Mouse (Mus musculus) left cerebral cortex, postnatal 4 days (tissue): ENCODE measurements at regions not wholly inside any gene's neighbourhood (a gene's known extent, or its start where the extent isn't known, plus 50 kb on each side); places are given as distances from the start of the nearest gene placed in this dataset.
"Not testable (repeated sequence)": the region's sequence is repeated elsewhere in the genome, so short reads cannot be mapped to it uniquely, and the experiment has no call there.

Experiments used
- DNase-seq: peaks from one replicate; pipeline ENCODE4 v3.0.0-alpha.2; 2022
- intact Hi-C: fragments of 180-260 bp; cut with DNase I; formaldehyde crosslinking; loops from one replicate; pipeline ENCODE4 v1.15.1; 2025

DNA sequence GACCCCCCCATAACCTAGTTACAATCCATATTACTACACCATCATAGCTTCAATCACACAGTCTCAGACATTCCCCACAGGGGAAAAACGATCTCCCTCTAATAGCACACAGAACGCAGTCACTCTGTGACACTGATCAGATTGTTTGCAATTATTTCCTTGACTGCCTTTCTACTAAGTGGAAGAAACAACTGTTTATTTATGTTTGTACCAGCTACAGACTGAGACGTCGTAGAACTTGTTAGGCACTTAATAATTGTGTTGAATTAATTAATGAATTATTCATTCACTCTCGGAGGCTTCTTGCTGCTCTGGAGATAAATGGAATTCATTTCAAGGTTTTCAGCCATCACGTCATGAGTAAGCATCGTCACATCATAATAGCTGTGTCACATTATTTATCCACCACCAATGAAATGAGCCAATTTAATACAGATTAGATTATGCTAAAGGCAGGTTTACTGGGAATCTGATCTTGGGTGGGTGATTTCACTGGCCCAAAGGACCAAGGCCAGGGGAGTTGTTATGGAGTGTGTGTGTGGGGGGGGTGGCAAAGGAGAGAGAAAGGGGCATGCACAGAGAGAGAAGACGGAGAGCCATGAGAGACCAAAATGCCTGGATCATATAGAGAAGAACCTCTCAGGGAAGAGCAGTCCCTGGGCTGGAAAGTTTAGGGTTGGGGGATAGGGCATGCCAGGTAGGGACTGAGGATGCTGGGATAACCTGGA, 355.7 kb upstream of the Zwint start:
- DNase-seq, result no peak
- intact Hi-C loops, result no loop called here

- DNase-seq, intact Hi-C loops: not testable (repeated sequence)
Measured at GRCm38 (mm10) chr10:72309045-72309444, 345.6 kb upstream of the Zwint start.

- intact Hi-C loops, result no loop called here
- no peak for DNase-seq
Measured at GRCm38 (mm10) chr10:72318308-72318707, 336.3 kb upstream of the Zwint start.

DNA sequence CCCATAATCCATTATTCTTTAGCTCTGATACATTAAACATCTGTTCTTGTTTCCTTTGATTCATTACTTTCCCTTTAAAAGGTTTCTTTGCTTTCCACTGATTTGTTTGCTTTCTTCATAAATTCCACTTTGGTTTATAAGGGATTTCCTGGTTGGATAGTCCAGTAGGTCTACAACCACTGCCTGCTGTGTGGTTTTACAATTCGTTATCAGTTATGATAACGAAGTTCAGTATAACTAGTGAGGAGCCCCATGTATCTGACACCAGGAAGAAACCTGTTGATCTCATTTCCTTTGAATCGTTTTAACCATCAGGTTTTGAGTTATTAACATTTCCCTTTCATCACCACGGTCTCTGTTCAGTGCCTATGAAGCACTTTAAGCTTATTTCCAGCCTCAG, 334.3 kb upstream of the Zwint start:
- intact Hi-C loops, result no loop called here
- DNase-seq, result no peak

GRCm38 (mm10) chr10:72326624-72327023, 328.0 kb upstream of the Zwint start:
- peak; percentile 38 for DNase-seq
- intact Hi-C loops, result no loop called here

DNA sequence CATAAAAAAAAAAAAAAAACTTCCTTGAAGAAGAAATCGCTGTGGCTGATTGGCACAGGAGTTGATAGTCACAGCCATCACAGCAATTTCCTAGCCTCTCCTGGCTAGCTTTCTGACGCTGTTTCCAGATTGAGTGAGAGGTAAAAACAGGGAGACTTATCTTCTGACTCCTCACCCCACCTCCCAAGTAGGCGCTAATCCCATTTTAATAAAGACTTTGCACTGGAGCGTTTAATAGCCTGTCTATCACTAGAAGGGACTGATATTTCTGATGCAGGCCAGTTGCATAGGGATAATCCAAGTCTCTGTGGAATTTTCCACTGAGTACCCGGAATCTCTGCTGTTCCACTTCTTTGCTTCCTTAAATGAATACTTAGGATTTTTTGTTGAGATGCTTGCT, 307.4 kb upstream of the Zwint start:
- no peak for DNase-seq
- intact Hi-C loops, result loop anchor here (10.0 kb wide), 1 partner anchor 928 kb away; no protein-coding TSS in a partner anchor

DNA sequence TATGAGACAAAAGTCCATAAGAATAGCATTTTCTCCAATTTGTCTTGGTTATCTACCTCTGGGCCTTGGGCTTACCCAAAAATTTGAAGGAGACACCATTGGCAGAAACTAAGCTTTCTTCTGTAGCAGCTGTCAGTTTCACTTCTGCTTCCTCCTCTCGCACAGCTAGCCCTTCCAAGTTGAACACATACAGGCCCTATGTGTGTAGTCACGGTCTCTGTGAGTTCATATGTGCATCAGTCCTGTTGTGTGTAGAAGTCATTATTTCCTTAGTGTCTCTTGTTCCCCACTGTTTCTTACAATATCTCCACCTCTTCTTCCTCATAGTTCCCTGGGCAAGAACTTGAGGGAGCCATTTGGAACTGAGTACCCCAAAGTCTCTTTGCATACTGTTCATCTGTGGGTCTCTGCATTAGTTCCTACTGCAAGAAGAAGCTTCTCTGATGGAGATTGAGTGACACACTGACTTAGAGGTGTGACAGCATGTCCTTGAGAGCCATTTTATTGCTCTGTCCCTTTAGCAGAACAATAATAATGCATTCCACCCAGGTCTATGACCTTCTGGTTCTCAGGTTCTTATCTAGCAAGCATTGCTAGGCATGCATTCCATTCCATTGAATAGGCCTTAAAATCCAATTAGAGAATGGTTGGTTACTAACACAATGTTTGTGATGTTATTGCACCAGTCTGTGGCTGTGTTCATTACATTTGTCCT, 306.5 kb upstream of the Zwint start:
- DNase-seq, result no peak
- intact Hi-C loops, result loop anchor here (10.0 kb wide), 1 partner anchor 927 kb away; no protein-coding TSS in a partner anchor

GRCm38 (mm10) chr10:72352810-72353209, 301.8 kb upstream of the Zwint start:
- intact Hi-C loops, result no loop called here
- DNase-seq, result no peak

DNA sequence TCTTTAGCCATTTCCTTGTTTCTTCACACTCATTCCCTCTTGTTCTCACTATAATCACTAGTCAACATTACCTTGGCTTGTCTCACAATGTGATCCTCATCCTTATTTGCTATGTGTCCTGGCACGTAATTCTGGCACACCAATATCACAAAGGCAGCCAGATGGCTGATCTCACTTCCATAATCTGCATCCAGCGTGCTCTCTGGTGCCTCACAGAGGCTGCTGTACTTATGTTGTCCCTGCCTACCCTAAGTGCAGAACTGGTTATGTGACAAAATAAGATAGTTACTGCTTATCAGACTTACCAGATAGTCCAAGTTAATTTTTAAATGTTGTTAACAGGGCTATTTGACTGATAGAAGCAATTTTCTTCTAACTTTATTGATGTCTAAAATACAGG, 301.1 kb upstream of the Zwint start:
- peak; percentile 1 for DNase-seq
- intact Hi-C loops, result no loop called here

DNA sequence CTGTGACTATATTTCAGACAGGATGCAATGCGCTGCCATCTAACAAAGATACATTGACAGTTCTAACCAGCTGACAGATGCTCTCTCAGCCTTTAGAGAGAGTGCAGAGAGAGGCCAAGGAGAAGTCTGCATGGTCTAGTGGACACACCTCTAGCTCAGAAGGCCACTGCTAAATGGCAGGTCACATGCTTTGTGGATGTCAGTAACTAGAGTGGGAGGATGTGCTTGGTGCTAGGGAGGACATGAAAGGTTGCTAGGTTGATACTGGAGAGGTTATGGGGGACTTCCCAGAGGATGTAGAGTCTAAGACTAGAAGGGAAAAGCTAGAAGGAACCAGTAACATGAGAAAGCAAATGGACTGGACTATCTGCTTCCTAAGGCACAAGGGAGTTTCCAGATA, 271.3 kb upstream of the Zwint start:
- DNase-seq, result no peak
- intact Hi-C loops, result no loop called here

GRCm38 (mm10) chr10:72384826-72385225, 269.8 kb upstream of the Zwint start:
- no peak for DNase-seq
- intact Hi-C loops, result no loop called here

DNA sequence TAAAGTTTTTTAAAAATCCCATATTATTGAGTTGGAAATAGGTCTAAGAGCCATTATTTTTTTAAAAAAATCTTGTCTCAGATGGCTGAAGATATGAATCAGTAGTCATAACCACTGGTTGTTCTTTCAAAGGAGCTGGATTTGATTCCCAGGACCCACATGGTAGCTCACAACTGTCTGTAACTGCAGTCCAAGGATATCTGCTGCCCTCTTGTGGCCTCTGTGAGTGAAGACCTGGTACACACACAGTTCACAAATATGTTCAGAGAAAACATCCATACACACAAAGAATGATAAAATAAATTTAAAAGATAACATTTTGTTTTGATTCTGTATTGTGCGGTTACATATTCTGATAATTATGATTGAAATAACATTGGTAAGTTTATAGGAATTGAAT, 263.2 kb upstream of the Zwint start:
- intact Hi-C loops, result no loop called here
- peak; percentile 2 for DNase-seq

DNA sequence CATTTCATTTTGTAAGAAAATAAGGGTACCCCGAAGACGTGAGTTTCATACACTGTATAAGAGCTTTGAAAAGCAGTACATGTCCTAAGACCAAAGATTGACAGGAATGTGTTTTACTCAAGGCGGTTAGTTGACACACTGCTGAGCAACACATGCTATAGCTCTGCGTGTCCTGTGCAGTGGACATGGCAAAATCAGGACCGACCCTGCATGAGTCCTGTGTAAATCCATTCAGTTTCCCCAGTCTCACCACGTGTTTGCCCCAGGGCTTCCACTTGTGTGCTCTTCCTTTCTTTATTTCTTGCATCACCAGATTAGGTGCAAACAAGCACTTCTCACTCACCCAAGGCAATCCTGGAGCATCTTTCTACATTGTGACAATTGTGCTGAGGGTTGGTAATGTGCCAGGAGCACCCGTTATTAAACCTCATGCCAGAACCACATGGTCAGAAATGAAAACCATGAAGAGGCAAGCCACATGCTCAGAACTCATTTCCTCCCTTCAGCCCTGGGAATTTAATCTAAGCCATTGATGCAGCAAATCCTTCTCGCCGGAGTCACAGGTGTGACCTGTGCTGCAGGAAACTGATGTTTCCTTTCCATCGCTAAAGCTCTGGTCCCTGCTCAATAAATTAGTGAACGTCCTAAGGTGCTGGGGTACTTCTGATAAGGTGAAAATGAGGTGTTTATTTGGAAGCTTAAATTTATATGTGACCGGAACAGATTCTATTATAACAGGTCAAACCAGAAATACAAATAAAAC, 261.2 kb upstream of the Zwint start:
- DNase-seq, result peak; percentile 33
- intact Hi-C loops, result no loop called here

DNA sequence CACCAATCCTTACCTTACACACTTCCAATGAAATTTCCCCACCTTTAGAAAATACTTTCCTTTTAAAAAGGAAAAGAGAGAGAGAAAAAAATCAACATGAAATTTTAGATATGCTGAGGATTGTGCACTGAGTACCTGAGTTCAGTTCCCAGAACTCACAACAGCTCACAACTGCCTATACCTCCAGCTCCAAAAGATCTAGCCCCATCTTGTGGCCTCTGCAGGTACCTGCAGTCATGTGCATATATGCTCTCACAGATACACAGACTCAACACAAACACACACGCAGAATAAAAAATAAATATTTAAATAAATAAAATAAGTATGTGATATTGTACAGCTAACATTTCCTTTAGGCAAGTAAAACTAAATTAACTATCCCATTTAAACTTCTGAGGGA, 260.3 kb upstream of the Zwint start:
- DNase-seq, result no peak
- intact Hi-C loops, result no loop called here

DNA sequence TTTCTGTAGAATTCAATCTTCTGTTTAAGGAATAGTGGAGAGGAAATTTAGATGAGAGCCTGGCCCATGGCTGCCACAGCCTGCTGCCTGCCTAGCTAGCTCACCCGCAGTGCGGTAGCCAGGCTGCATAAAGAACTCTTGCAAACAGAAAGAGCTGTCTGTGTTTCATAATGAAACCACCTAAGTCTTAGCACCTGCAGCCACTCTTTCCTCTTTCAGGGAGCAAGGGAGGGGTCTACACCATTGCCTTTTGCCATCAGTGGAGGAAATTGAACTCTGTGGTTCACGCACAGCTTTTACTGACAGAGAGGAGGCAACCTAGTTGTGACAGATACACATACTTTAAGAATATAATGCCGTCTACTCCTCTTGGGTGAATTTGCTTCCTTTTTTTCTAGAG, 251.4 kb upstream of the Zwint start:
- intact Hi-C loops, result no loop called here
- no peak for DNase-seq

GRCm38 (mm10) chr10:72410305-72410704, 244.3 kb upstream of the Zwint start:
- no peak for DNase-seq
- intact Hi-C loops, result no loop called here

DNA sequence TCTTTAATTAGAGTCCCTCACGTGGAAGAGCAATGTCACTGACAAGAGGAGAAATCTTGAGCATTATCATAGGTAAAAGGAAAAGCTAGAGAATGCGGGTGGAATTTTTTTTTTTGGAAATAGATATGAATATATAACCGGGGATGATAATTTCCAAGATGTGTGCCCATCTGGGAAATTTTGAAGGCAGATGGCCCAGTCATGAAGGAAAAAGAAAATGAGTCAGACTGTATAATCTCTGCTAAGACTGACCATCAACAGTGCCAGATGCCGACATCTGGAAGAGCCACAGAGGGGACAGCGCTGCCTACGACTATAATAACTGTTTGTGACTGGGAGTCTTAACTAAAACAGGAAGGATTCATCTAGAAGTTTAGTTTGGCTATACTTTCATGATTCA, 243.0 kb upstream of the Zwint start:
- DNase-seq, result no peak
- intact Hi-C loops, result no loop called here

DNA sequence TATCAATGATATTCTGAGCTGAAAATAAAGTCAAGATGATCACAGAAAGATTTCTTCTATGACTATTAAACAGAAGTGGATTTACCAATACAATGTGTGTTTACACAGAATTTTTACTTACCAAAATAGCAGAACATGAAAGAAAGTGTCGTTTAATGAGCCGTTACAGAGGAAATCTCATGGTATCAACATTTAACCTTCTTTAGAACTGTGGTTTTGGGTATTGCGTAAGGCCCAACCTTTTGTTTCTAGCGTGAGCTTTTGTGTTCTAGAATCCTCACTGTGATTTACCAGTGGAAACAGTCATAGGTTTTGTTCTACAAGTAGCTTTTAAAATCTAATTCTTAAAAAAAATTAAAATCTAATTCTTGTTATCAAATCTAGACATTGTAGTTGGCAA, 200.0 kb upstream of the Zwint start:
- DNase-seq, result no peak
- intact Hi-C loops, result no loop called here

DNA sequence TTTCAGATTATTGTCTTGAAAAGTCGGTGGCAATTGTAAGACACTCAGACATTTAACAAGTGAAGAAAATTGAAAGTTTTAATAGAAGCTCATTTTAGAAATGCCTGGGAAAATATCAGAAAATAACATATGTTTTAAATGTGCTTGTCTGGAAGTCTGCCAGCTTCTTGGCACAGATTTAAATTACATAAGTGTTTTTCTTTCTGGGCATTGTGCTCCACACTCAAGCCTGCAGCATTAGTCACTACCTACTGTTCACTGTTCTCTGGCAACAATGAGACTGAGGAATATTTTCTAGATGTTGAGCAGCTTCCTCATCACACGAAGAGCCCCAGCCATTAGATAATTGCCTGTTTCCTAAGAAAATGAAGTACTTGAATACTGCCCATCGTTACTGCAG, 170.3 kb upstream of the Zwint start:
- intact Hi-C loops, result no loop called here

GRCm38 (mm10) chr10:72532431-72532830, 122.2 kb upstream of the Zwint start:
- DNase-seq, result no peak

More for the DNA sequence above, 170.3 kb upstream of the Zwint start:
- DNase-seq, result no peak

DNA sequence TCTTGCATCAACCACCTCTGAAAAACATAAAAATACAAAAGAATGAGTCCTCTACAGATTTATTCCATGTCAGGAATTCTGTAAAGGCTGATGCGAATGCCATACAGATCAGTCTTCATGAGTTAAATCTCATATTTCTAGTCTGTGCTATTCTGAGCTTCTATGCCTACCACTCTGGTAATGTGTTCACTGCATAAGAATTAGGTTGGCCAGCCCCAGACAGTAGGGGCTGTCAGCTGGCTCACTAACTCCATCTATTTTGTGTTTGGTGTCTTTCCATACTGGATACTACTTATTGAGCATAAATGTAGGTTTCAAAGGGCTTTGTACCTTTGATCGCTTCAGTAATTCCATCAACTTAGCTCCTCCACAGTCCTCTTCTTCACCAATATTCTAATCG, 121.2 kb upstream of the Zwint start:
- no peak for DNase-seq
- intact Hi-C loops, result no loop called here

More at GRCm38 (mm10) chr10:72532431-72532830, 122.2 kb upstream of the Zwint start:
- intact Hi-C loops, result no loop called here

DNA sequence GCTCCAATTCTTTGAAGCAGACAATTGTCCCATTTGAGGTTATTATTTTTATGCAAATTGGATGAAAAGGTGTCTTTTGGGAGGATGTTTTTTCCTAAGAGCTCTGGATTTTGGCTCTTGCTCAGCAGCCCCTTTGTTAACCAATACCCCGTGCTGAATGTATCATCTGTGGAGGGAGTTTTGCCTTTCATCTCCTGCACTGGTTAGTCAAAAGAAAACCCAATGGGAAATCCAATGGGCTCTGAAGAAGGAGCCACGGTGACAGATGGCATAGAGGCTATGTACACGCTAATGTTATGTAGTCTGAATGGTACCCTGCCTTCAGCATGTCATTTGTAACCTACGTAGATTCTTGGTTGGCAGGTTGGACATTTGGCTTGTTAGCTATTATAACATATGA, 120.8 kb upstream of the Zwint start:
- no peak for DNase-seq
- intact Hi-C loops, result no loop called here
